Mouse (Mus musculus): ENCODE results near the gene Ncan. TPM values are rescaled to one million over a fixed set of nuclear protein-coding genes. Genes with fewer than 3 reads are reported as not detected.
"Not testable (repeated sequence)": the region's sequence is repeated elsewhere in the genome, so short reads cannot be mapped to it uniquely, and the experiment has no call there.

Gene Ncan
- total RNA-seq, 1 experiment from 2014 or later: not detected

DNA sequence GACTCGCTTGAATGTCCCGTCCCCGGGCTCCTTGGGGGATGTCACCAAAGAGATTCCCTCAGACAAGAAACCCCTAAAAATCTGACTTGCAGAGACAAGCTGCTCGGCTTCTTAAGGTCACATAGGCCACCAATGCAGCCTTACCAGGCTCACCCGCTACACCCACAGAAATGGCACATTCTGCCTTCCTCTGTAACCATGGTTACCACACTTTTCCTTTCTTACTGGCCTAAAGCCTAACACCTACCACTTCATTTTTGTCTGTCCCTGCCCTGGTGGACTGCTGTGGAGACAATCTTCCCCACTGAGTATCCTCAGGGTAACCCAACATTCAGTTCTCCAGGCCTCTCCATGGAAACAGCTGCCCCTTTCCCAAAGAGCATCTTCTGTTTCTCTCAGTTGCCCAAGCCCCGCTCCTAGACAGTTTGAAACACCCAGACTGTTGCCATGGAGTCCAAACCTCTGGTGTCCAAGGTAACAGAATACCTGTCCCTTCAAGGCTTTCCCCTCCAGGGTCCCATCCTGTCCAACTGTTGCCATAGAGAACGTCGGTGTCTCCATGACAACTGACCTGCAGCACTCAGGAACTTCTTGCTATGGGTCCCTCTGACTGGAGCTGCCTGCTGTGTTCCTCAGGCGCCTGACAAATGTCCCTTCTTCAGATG lies 31.2 kb downstream of the Ncan start:
- no peak for ATAC-seq (replicated peaks; ENCODE audit: insufficient number of reproducible peaks, low FRiP score, low TSS enrichment, poor library complexity, severe bottlenecking)

DNA sequence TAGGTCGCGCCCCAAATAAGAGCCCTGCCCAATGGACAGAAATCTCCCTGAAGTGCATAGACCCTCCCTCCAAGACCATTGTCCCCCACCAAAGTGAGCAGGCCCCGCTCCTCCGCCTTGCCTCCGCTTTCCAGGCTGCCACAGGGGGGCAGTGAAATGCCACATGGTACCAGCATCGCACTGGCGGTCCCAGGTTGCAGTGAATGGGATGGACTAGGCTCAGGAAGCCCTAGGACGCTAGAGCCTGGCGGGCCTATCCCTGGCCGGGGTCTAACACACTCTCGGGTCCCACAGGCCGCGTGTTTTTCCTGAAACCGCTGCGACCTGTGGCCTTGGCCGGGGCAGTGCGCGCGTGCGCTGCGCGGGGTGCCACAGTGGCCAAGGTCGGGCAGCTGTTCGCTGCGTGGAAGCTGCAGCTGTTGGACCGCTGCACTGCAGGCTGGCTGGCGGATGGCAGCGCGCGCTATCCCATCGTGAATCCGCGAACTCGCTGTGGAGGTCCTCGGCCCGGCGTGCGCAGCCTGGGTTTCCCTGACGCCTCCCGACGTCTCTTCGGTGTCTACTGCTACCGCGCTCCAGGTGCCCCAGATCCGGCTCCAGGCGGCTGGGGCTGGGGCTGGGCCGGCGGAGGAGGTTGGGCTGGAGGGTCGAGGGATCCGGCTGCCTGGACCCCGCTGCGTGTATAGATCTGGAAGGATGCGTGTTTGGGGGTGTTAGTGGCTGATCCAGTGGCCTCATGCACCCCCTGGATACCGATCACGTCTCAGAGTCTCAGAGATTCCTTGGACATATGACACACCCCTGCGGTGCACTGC lies 32.6 kb downstream of the Ncan start:
- ATAC-seq (replicated peaks; ENCODE audit: insufficient number of reproducible peaks, low FRiP score, low TSS enrichment, poor library complexity, severe bottlenecking): 0 out of 2 replicates have a peak, but pooled peaks have one; percentile 28

DNA sequence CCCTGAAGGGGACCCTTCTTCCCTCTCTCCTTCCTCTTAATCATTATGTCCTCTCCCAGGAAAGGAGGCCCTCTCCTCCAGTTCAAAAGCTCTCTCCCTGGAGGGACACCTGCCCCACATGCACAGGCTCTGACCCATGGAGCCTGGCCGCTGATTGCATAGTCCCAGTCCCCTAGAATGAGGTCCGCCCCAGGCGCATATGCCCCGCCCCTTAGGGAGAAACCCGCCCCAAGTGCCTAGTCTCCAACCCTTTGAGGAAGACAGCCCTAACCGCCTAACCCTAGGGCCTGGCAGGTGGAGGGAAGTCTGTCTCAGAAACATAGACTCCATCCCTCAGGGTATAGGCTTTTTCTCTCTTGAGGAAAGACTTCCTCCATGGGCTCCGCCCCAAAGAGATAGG lies 33.4 kb downstream of the Ncan start:
- no peak for ATAC-seq (replicated peaks; ENCODE audit: insufficient number of reproducible peaks, low FRiP score, low TSS enrichment, poor library complexity, severe bottlenecking)

DNA sequence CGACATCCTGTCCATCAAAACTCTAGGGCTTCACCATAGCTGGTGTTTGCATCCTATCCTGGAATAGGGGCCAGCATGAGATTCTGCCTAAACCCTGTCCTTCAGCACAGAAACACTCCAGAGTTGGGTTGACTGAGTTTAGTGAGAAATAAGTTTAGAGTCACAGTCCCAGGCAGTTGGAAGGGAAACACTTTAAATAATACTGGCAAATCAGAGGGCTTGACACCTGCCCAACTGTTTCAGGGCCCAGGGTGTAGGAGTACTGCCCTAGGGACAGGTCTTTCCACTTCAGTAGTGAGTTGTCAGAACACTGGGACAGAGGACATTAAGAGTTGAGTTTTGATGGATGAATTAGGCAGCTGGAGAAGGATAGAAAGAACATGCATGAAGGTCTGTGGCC lies 34.5 kb downstream of the Ncan start:
- no peak for ATAC-seq (replicated peaks; ENCODE audit: insufficient number of reproducible peaks, low FRiP score, low TSS enrichment, poor library complexity, severe bottlenecking)

DNA sequence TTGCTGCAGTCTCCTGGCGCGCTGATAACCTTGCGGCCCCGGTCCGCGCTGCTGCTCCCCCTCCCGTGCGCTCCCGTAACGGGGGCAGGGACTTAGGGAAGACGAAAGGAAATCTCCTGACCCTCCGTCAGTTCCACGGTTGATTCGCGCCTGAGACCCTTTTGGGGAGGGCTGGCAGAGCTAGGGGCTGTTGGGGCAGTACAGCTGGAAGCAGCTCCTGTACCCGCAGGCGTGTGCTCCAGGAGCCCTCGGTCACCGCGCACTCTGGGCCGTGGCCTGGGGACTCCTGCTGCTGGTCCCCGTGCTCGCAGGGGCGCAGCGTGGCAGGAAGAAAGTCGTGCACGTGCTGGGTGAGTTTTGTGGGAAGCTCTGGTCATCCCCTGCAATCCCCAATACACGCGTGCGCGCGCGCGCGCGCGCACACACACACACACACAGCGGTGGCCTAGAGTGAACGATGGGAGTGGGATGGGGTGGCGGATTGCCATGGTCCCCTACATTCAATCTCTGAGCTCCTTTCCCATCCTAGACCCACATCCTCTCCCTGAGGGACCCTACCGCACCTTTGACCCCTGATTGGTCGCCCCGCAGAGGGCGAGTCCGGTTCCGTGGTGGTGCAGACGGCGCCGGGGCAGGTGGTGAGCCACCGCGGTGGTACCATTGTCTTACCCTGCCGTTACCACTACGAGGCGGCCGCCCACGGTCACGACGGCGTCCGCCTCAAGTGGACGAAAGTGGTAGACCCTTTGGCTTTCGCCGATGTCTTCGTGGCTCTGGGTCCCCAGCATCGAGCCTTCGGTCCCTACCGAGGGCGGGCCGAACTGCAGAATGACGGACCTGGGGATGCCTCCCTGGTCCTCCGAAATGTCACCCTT lies 36.2 kb downstream of the Ncan start:
- ATAC-seq (replicated peaks; ENCODE audit: insufficient number of reproducible peaks, low FRiP score, low TSS enrichment, poor library complexity, severe bottlenecking): no peak

DNA sequence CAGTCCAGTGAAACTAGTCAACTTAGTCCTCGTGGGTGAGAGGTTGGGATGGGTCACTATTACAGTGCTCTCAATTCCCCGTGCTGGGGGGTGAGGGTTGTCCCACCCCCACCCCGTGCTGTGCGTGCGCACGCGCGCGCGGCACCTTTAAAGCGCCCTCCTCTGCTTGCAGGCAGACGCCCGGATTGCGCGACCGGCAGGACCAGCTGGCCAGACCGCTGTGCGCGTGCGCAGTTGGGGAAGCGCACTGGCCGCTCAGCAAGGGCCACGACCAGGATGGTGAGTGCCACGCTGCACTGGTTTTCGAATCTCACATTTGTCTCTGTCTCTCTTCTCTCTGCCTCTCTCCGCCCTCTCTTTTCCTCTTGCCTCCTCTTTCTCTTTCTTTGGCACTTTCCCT lies 37.4 kb downstream of the Ncan start, which contains the start of gene Hapln4:
Gene Hapln4, plus strand, starts transcription at position 173 of the 400 bp plus-strand sequence.
- ATAC-seq (replicated peaks; ENCODE audit: insufficient number of reproducible peaks, low FRiP score, low TSS enrichment, poor library complexity, severe bottlenecking): no peak

DNA sequence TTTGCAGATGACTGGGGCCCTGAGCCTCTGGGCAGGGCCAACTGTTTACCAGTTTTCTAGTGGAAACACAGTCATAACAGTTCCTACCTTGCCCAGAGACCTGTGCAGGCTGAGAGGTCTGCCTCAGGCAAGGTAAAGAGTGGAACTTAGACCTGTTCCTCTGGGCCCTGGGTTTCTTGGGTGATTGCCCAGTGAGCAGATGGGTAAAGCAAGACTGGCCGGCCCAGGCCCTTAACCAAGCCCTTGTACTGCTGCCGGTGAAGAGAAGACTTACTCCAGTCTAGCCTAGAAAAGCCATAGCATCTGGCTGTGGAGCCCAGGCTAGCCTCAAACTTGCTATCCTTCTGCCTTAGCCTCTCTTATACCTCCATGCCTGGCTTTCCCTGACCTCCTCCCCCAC lies 38.7 kb downstream of the Ncan start:
- ATAC-seq (replicated peaks; ENCODE audit: insufficient number of reproducible peaks, low FRiP score, low TSS enrichment, poor library complexity, severe bottlenecking): no peak

DNA sequence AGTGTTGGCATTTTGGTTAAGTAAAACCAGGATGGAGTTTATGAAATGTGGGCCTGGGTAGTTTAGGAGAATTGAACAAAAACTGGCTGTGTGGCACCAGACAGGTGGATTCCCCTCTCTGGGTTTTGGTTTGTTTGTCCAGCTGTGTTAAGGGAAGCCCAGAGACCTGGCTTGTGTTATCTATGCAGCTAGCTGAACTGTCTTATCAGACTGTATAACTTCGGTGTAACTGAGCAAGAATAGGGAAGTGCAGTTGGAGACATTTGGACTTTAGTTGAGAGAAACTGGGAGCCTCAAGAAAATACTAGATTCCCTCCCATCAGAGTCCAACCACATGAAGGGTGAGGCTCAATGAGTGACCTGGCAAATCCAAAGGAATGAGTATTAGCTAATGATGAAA lies 47.0 kb downstream of the Ncan start:
- ATAC-seq (replicated peaks; ENCODE audit: insufficient number of reproducible peaks, low FRiP score, low TSS enrichment, poor library complexity, severe bottlenecking): no peak

DNA sequence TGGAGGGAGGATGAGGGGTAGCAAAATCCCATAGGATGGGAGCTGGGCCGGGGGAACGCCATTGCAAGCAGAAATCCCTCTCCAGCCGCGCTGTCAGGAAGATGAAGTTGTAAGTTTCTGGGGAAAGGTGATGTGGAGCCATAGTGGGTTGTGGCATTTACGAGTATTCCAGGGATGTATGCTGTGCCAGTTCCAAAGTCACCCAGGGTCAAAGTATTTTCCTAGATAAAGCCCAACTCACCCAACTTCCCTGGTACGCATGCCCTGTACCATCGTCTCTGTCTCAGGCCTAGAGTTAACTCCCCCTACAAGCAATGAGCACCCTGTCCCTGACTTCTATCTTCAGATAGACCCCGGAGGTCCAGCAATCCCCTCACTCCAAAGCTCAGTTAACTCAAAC lies 47.6 kb downstream of the Ncan start:
- no peak for ATAC-seq (replicated peaks; ENCODE audit: insufficient number of reproducible peaks, low FRiP score, low TSS enrichment, poor library complexity, severe bottlenecking)

DNA sequence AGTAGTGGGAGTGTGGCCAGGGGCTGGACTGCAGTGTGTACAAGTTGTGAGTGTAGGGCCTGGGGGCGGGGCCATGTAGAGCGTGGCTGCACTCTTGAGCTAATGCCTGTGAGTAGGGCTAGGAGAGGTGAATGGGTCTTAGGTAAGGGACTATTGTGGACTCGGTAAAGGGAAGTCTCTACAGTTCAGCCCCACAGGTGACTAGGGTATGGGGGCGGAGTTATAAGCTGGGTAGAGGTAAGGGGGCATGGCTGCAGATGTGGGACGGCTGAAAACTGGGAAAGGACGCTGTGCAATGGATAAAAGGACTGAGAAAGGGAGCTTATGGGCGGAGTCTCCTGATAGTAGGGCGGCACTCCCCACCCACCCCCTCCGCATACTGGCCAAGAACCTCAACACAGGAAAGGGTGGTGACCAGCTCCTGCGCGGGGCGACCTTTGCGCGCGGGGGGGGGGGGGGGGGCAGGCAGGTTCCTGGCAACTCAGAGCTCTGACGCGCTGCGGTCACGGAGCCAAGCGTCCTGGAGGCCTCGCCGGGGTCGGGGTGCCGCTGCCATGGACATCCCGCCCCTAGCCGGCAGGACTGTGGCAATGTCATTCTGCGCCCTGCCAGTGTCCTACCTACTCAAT lies 48.1 kb downstream of the Ncan start, which contains the start of gene Tm6sf2:
Gene Tm6sf2, plus strand, starts transcription at position 484 of the 629 bp plus-strand sequence.
- no peak for ATAC-seq (replicated peaks; ENCODE audit: insufficient number of reproducible peaks, low FRiP score, low TSS enrichment, poor library complexity, severe bottlenecking)

DNA sequence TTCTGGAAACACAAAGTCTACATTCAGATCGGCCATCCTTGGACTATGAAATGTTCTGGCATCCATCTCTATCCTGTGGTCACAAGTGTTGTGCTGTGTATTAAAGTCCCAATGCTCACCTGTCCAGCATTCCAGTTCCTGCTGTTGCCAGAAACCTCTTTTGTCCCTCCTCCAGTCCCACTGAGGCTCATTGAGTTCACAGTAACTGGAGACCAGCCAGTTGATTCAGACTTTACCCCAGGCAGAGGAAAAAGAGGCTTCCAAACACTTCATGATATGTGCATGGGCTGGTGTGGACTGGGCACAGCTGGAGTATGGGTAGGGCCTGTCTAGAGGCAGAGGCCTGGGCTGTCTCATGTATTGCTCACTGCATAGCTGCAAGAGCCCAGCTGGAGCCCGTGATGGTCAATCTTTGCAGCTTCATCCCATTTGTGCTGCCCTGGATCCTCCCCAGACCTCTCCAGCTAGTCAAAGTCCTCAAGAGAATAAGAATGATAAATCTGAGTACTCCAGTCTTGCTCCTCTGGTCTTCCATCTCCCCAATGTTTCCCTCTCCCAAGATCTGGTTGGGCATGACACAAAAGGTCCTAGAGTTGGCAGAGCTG lies 48.7 kb downstream of the Ncan start:
- ATAC-seq (replicated peaks; ENCODE audit: insufficient number of reproducible peaks, low FRiP score, low TSS enrichment, poor library complexity, severe bottlenecking): no peak

DNA sequence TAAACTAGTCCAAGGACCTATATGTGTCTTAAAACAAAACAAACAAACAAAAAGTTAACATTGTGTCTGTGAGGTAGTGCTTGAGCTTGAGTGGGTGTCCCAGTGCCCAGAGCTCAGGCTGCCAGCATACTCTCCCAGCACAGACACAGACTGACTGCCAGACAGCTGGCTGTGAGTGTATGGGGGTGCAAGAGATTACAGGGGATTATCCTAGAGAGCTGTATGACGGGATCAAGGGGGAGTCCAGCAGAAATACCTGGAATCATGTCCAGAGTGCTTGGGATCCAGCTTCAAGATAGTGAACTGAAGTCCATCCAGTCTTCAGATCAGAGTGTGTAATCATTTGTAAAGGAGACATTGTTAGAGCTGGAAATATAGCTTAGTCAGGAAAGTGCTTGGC lies 63.0 kb downstream of the Ncan start:
- ATAC-seq (replicated peaks; ENCODE audit: insufficient number of reproducible peaks, low FRiP score, low TSS enrichment, poor library complexity, severe bottlenecking): no peak

DNA sequence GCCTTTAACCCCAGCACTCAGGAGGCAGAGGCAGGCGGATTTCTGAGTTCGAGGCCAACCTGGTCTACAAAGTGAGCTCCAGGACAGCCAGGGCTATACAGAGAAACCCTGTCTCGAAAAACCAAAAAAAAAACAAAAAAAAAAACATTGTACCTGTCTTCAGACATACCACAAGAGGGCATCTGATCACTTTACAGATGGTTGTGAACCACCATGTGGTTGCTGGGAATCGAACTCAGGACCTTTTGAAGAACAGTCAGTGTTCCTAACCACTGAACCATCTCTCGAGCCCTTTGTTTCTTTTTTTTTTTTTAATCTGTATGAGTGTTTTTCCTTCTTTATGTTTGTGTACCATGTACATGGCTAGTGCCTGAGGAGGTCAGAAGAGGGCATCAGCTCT lies 70.2 kb downstream of the Ncan start:
- not testable (repeated sequence) for ATAC-seq (replicated peaks; ENCODE audit: insufficient number of reproducible peaks, low FRiP score, low TSS enrichment, poor library complexity, severe bottlenecking)

DNA sequence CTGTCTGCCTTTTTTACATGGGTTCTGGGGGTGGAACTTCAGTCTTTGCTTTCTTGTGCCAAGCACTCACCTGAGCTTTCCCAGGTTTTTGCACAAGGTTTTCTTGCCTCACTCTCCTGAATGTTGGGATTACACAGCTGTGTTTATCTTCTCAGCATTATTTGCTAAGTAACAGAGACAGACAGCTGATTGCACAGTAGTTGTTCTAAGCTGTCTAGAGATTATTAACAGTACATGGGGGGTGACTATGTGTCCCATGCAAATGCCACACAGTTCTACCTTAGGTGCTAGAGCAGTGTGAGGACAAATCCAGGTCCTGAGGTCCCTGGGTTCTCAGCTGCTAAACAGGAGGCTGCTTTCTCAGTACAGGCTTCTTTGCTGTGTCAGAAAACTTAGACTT lies 71.0 kb downstream of the Ncan start:
- ATAC-seq (replicated peaks; ENCODE audit: insufficient number of reproducible peaks, low FRiP score, low TSS enrichment, poor library complexity, severe bottlenecking): no peak

DNA sequence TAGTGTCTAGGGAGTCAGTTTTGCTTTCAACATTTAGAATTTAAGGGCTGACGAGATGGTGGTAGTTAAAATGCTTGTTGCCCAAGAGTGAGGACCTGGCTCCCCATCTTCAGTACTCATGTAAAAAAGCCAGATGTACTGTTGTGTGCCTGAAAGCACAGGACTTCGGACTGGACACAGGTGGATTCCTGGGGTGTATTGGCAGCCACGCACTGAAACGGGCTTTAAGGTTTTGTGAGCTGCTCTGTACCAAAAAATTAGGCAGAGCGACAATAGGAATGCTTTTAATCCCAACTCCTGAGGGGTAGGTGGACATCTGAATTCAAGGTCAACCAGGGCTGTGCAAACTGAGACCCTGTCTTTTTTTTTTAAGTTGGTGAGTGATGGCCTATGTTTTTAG lies 76.7 kb downstream of the Ncan start:
- ATAC-seq (replicated peaks; ENCODE audit: insufficient number of reproducible peaks, low FRiP score, low TSS enrichment, poor library complexity, severe bottlenecking): no peak
